In genomic region chr11:32590205-32590604, GRCm38 (mm10) we compare ENCODE assay signal across 25 mouse cellular contexts. TPM values are rescaled to one million over a fixed set of nuclear protein-coding genes. Genes with fewer than 3 reads are reported as not detected.
"Had no signal": no experiment of that assay in that cellular context is flagged by ENCODE, and none has a peak within 500 bp of the region (broad histone marks: within the 10 kb centered on the region; RNA-seq: fewer than 3 reads in every experiment).

No protein-coding gene starts in this region.

- H3K4me3 ChIP-seq: heart, adult 2 months; heart, embryonic 13.5 days; heart, embryonic 15.5 days; hindbrain, embryonic 13.5 days; hindbrain, embryonic 15.5 days; kidney, embryonic 15.5 days; limb, embryonic 13.5 days; limb, embryonic 15.5 days; liver, embryonic 12.5 days had no signal

- DNase-seq: heart, postnatal 36 days; kidney, adult 11 months; kidney, adult 2 months; kidney, adult 9 months; kidney, postnatal 14 days; kidney, postnatal 36 days; layer of hippocampus, adult 9-11 months; layer of hippocampus, postnatal 36 days had no signal

- H3K4me1 ChIP-seq: hindbrain, embryonic 13.5 days had no signal

- H3K27ac ChIP-seq: heart, adult 2 months; heart, embryonic 13.5 days; heart, embryonic 15.5 days; hindbrain, embryonic 13.5 days; hindbrain, embryonic 15.5 days; hindbrain, postnatal 0 days; kidney, embryonic 15.5 days; kidney, postnatal 0 days; limb, embryonic 13.5 days; limb, embryonic 15.5 days; liver, embryonic 12.5 days; liver, embryonic 14.5 days had no signal

- H3K27me3 ChIP-seq: heart, embryonic 15.5 days; hindbrain, embryonic 13.5 days; hindbrain, embryonic 15.5 days; kidney, embryonic 15.5 days; limb, embryonic 13.5 days; limb, embryonic 15.5 days; liver, embryonic 12.5 days had no signal

RNA-seq across cellular contexts. Expression of gene Efcab9, which starts 58.3 kb away (rescaled TPM):
- total RNA-seq: heart, adult 2 months; hematopoietic stem cell, adult 5-6 weeks; hindbrain, postnatal 0 days; left cerebral cortex, postnatal 10 days; liver, adult 2 months had no signal
- polyA plus RNA-seq: heart, adult 2 months; hindbrain, embryonic 13.5 days; hindbrain, postnatal 0 days; kidney, adult 2 months; large intestine, adult 2 months; limb, embryonic 11.5 days; limb, embryonic 15.5 days; liver, adult 2 months had no signal
